ENCODE assay signal across 7 mouse cellular contexts in genomic region chr2:24852408-24852807, GRCm38 (mm10).
DNase-seq lines count a peak whose midpoint lies in the region; ATAC-seq and TF ChIP-seq lines count a peak whose summit lies in the region.

No protein-coding gene starts in this region.

- ATAC-seq in kidney, embryonic 14.5 days (ENCODE audit: low FRiP score, low TSS enrichment): no peak

- TF ChIP-seq POLR2A in CH12.LX (IDR thresholded peaks at IDR 0.05; ENCODE audit: low read depth, low read length): no peak

- no peak overlapping the region for H3K4me2 ChIP-seq in kidney, embryonic 14.5 days (replicated peaks; ENCODE audit: low read depth, low read length)
- no peak overlapping the region for H3K4me2 ChIP-seq in CH12.LX (ENCODE audit: insufficient read depth, low read depth, poor library complexity, severe bottlenecking)

- no peak overlapping the region for H3K4me3 ChIP-seq in kidney, embryonic 14.5 days (ENCODE audit: low read length)
- H3K4me3 ChIP-seq in CH12.LX (replicated peaks in 1 of 3; ENCODE audit: low read depth in 2 of 3, low read length in 2 of 3, poor library complexity in 1 of 3): no peak overlapping the region

- no peaks in the 10 kb centered on the region for H3K9me3 ChIP-seq in kidney, embryonic 14.5 days (ENCODE audit: control insufficient read depth, low read length)
- no peaks in the 10 kb centered on the region for H3K9me3 ChIP-seq in CH12.LX (replicated peaks; ENCODE audit: low read length)

- in situ Hi-C loops in CH12.LX (cut with MboI; ENCODE audit: low pct_ligation_motif_present, low pct_unique_long_range_greater_than_20kb, low sequenced_read_pairs): no loop called here

- no peak for TF ChIP-seq EP300 in CH12.LX (IDR thresholded peaks at IDR 0.05; ENCODE audit: low read length)

- TF ChIP-seq RAD21 in CH12.LX (IDR thresholded peaks at IDR 0.05; ENCODE audit: low read depth, low read length): peak; percentile 57

- DNase-seq in kidney, adult 18-20 months: peak; percentile 8
- DNase-seq in CH12.LX (ENCODE audit: extremely low read depth): peak; percentile 46
- peak; percentile 61 for DNase-seq in ZHBTc4 (ENCODE audit: low read depth, low spot score)
- DNase-seq in induced T-regulatory cell, adult 2 months (ENCODE audit: low read depth): peak; percentile 66
- DNase-seq in left cerebral cortex, adult 8-10 months (ENCODE audit: low spot score in 2 of 2): no peak
- DNase-seq in adrenal gland, postnatal 4 days (ENCODE audit: low spot score in 2 of 2): no peak

- 79% methylated on average over 5 of the region's 5 CpGs for WGBS in kidney, embryonic 14.5 days

- no peak overlapping the region for H3K27ac ChIP-seq in kidney, embryonic 14.5 days (ENCODE audit: low read depth, low read length)
- H3K27ac ChIP-seq in CH12.LX (ENCODE audit: insufficient read depth, low read depth): no peak overlapping the region

- peak; percentile 50 to 73 for TF ChIP-seq CTCF in CH12.LX (conservative IDR thresholded peaks at IDR 0.05 in 1 of 2, IDR thresholded peaks at IDR 0.05 in 1 of 2; ENCODE audit: low read depth in 2 of 2, low read length in 2 of 2)

- H3K27me3 ChIP-seq in kidney, embryonic 14.5 days (ENCODE audit: control insufficient read depth, insufficient read depth, low read length): no peaks in the 10 kb centered on the region
- H3K27me3 ChIP-seq in CH12.LX (replicated peaks): no peaks in the 10 kb centered on the region

- H3K9ac ChIP-seq in kidney, embryonic 14.5 days (ENCODE audit: low read depth, low read length): no peak overlapping the region
- no peak overlapping the region for H3K9ac ChIP-seq in CH12.LX (ENCODE audit: insufficient read depth, low read depth)

- no peaks in the 10 kb centered on the region for H3K4me1 ChIP-seq in kidney, embryonic 14.5 days (ENCODE audit: control insufficient read depth, insufficient read depth, low read length)
- H3K4me1 ChIP-seq in CH12.LX (ENCODE audit: control insufficient read depth in 1 of 2, insufficient read depth in 2 of 2): peaks cover 0 to 6% of the 10 kb centered on the region in 2 experiments; a peak in 1 of 4 replicates

- peaks cover 74% of the 10 kb centered on the region for H3K36me3 ChIP-seq in kidney, embryonic 14.5 days (ENCODE audit: control insufficient read depth, insufficient read depth, low read length)
- peaks cover 37 to 72% of the 10 kb centered on the region in 2 experiments for H3K36me3 ChIP-seq in CH12.LX (replicated peaks in 1 of 2; ENCODE audit: control insufficient read depth in 1 of 2, insufficient read depth in 1 of 2, low read length in 1 of 2)

- dilution Hi-C loops in CH12.LX (cut with MboI; ENCODE audit: extremely low pct_ligation_motif_present, extremely low pct_unique_long_range_greater_than_20kb, low sequenced_read_pairs): no loop called here

- no peaks in the 10 kb centered on the region for H3K79me2 ChIP-seq in CH12.LX (replicated peaks; ENCODE audit: control insufficient read depth, extremely low read depth, insufficient read depth, poor library complexity, severe bottlenecking)

TF ChIP-seq in CH12.LX, 34 proteins besides CTCF, POLR2A, EP300 and RAD21:
- TF ChIP-seq TCF12 (IDR thresholded peaks at IDR 0.05; ENCODE audit: low read depth, low read length) (no peak), MEF2A (IDR thresholded peaks at IDR 0.05; ENCODE audit: borderline replicate concordance, low read depth, low read length) (no peak), JUND (conservative IDR thresholded peaks at IDR 0.05; ENCODE audit: low read depth, low read length) (no peak), CHD1 (IDR thresholded peaks at IDR 0.05; ENCODE audit: low read depth, low read length) (no peak), SMC3 (IDR thresholded peaks at IDR 0.05; ENCODE audit: low read depth, low read length) (peak; percentile 59), MAX (IDR thresholded peaks at IDR 0.05; ENCODE audit: low read length) (no peak), NELFE (IDR thresholded peaks at IDR 0.05; ENCODE audit: low read depth, low read length) (no peak), UBTF (IDR thresholded peaks at IDR 0.05; ENCODE audit: low read depth, low read length) (no peak)
TF ChIP-seq in CH12.LX: peak in this region for 1.

Comparison
In these comparisons a context has a peak if more than half of its experiments do, and no peak if none do; other contexts are left out.
1. DNase-seq: peak in kidney, adult 18-20 months (single experiment), CH12.LX (single experiment), ZHBTc4 (single experiment) and induced T-regulatory cell, adult 2 months (single experiment); none in left cerebral cortex, adult 8-10 months (0 of 2) and adrenal gland, postnatal 4 days (0 of 2).